Mouse (Mus musculus) ES-Bruce4 (cell line): ENCODE results near the gene Hist2h2ab. TPM values are rescaled to one million over a fixed set of nuclear protein-coding genes. Genes with fewer than 3 reads are reported as not detected.

Experiments used
- H3K27ac ChIP-seq: 2 replicates; pipeline ENCODE4 v1.5.1; 2012; ENCODE audit warnings: low read length, inconsistent platforms; ENCODE audit not compliant: insufficient read depth
- H3K27me3 ChIP-seq: 2 replicates; pipeline ENCODE4 v1.6.1; 2012; ENCODE audit warnings: mild to moderate bottlenecking, low read length, inconsistent platforms; ENCODE audit not compliant: control insufficient read depth, poor library complexity, insufficient read depth, severe bottlenecking
- H3K36me3 ChIP-seq: 2 replicates; pipeline ENCODE4 v1.6.1; 2012; ENCODE audit warnings: inconsistent platforms, mild to moderate bottlenecking, low read length, moderate library complexity; ENCODE audit not compliant: control insufficient read depth, poor library complexity, insufficient read depth, severe bottlenecking
- H3K4me1 ChIP-seq: one replicate; pipeline ENCODE4 v1.8.1; 2011; ENCODE audit warnings: low read length; ENCODE audit not compliant: control insufficient read depth, insufficient read depth
- H3K4me3 ChIP-seq: 2 replicates; pipeline ENCODE4 v1.5.1; 2011; ENCODE audit warnings: low read depth, mild to moderate bottlenecking, low read length
- H3K9ac ChIP-seq: 2 replicates; pipeline ENCODE4 v1.6.1; 2012; ENCODE audit warnings: low read depth, mild to moderate bottlenecking, inconsistent platforms; ENCODE audit not compliant: poor library complexity, severe bottlenecking
- H3K9me3 ChIP-seq: replicated peaks from 2 replicates; pipeline ENCODE4 v1.6.1; 2012; ENCODE audit warnings: mild to moderate bottlenecking, low read length, inconsistent platforms; ENCODE audit not compliant: control insufficient read depth, poor library complexity, insufficient read depth, severe bottlenecking
- CTCF ChIP-seq: IDR thresholded peaks from one replicate; pipeline ENCODE4 v1.8.1; 2011; ENCODE audit warnings: low read depth, low read length
- EP300 ChIP-seq: IDR thresholded peaks from 2 replicates; pipeline ENCODE4 v1.6.1; 2011; ENCODE audit warnings: low read depth, low read length; ENCODE audit not compliant: insufficient read depth
- POLR2A ChIP-seq: IDR thresholded peaks from one replicate; pipeline ENCODE4 v1.8.1; 2011; ENCODE audit warnings: low read length; ENCODE audit not compliant: insufficient read depth
- polyA plus RNA-seq: library from polyadenylated mRNA; stranded (reverse); fragments of >200 nt; gene quantifications from 2 replicates; pipeline ENCODE4 v1.2.4, GENCODE M21; 2011; ENCODE audit warnings: low read depth; ENCODE audit not compliant: missing spikeins, insufficient read depth, insufficient read length

Gene Hist2h2ab
- polyA plus RNA-seq, 1 experiment = not detected

DNA sequence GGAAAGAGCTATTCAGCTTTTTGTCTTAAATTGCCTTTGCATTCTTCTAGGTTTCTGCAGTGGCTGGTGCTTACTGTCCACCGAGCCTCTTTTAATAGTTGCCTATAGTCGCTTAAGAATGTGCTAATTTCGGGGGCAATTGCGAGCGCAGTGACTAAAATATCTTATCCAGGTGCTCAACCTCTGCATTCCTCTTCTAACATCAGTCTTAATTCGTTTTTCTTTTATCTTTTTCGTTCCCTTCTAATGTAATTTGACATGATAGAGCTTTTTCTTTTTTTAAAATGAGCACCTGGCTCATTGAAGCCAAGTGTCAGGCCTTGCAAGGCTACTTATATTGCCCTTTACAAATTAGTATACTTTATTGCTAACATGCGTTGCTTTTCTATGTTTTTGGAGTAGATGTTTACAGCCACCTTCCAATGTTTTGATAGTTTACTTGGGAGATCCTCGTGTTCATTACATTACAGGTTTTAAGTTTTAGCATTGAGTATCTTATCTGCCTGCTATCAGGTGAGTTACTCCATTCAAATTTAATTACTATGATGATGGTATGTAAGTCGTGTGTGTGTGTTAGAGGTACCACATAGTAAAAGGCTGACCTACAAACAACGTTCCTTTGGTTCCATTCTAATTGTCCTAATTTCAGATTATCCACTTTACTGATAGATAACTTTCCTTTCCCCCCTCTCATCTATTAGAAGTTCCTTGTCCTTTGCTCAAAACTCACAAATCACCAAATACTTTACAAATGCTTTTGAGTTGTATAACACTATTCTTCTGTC, 27.9 kb downstream of the Hist2h2ab start:
- Histone ChIP-seq H3K27ac (peak overlapping the region; percentile 88), H3K9ac (peak overlapping the region; percentile 99), H3K4me3 (peak overlapping the region; percentile 87), H3K36me3 (peaks cover 7% of the 10 kb centered on the region; the same call in 1 of the 2 replicates), H3K9me3 (no peaks in the 10 kb centered on the region), H3K4me1 (no peaks in the 10 kb centered on the region), H3K27me3 (no peaks in the 10 kb centered on the region)
- TF ChIP-seq CTCF (no peak), POLR2A (peak; percentile 25)

DNA sequence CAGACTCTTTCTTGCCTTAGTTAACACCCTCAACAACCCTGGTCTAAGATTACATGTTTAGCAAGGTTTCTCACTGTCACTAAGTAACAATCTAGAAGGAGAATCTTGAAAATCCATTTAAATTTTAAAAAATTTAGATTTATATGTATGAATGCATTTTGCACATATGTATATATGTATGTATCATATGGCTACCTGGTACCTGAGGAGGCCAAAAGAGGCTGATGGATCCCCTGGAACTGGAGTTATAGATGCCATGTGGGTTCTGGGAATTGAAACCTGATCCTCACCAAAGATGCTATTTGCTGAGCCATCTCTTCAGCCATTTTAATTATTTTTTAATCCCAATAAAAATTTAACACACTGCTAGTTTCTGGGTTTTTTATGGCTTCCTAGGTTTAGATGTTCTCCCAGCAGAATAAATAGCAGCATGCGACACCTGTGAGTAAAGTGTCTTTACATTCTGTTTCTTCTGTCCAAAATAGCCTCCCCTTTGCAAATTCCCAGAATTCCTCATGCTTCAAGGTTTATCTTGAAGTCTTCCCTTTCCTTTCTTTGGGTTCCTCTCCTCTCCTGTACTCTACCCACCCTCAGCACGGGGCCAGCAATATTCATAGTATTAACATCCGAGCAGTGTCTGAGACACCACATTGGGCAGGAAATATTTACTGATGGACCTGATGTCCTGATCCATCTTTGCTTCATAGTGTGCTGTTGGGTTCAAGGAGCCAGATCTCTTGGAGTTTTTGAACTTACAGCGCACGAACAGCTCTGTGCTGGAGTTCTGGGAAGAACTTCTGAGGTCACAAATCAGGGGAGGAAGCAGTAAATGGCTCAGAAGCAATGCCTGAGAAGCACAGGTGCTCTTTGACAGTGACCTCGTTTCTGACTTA, 28.7 kb downstream of the Hist2h2ab start:
- TF ChIP-seq CTCF (no peak), POLR2A (no peak), EP300 (no peak)
- Histone ChIP-seq H3K9ac (peak overlapping the region; percentile 99), H3K27me3 (no peaks in the 10 kb centered on the region), H3K36me3 (peaks cover 7% of the 10 kb centered on the region; the same call in 1 of the 2 replicates), H3K4me3 (peak overlapping the region; percentile 54), H3K4me1 (no peaks in the 10 kb centered on the region), H3K27ac (peak overlapping the region; percentile 69), H3K9me3 (no peaks in the 10 kb centered on the region)

DNA sequence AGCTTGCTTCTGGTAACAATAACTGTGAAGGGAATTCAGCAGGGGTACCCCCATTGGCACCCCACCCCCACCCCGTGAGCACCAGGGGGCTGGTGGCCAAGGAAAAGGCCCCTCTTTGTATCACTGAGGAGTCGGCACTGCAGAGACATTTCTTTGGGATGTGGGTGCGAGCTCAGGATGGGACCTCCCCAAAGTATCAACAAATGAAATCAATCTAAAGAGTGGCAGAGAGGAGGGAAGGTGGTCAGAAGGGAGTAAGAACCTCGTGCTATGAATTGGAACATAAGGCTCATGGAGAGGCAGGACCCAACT, 29.3 kb downstream of the Hist2h2ab start:
- Histone ChIP-seq H3K9me3 (no peaks in the 10 kb centered on the region), H3K4me1 (no peaks in the 10 kb centered on the region), H3K36me3 (peaks cover 7% of the 10 kb centered on the region; the same call in 1 of the 2 replicates), H3K9ac (peak overlapping the region; percentile 99; the same call in 1 of the 2 replicates), H3K27ac (no peak overlapping the region), H3K4me3 (no peak overlapping the region), H3K27me3 (no peaks in the 10 kb centered on the region)
- no peak for TF ChIP-seq EP300
- TF ChIP-seq POLR2A = no peak
- no peak for TF ChIP-seq CTCF

DNA sequence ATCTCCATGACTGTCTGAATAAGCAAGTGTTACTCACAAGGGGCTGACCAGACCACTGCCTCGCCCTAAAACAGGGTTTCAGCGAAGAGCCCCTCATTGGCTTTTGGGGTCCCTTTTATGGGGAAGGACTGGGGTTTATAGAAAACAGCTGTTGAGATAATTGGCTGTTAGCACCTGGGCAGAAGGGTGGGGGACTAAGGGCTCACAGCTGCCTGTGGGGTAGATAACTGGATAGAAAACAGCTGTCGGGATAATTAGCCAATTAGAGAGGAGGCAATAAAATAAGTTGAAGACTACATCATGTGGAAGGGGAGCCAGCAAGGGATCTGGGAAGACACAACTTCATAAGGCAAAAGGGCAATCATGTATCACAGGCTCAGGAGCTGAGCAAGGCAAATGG, 31.2 kb downstream of the Hist2h2ab start:
- H3K27ac ChIP-seq = no peak overlapping the region
- no peaks in the 10 kb centered on the region for H3K9me3 ChIP-seq
- no peak overlapping the region for H3K9ac ChIP-seq
- TF ChIP-seq POLR2A (no peak), CTCF (no peak), EP300 (no peak)
- peaks cover 7% of the 10 kb centered on the region; the same call in 1 of the 2 replicates for H3K36me3 ChIP-seq
- H3K27me3 ChIP-seq = no peaks in the 10 kb centered on the region
- no peak overlapping the region for H3K4me3 ChIP-seq
- H3K4me1 ChIP-seq = no peaks in the 10 kb centered on the region

DNA sequence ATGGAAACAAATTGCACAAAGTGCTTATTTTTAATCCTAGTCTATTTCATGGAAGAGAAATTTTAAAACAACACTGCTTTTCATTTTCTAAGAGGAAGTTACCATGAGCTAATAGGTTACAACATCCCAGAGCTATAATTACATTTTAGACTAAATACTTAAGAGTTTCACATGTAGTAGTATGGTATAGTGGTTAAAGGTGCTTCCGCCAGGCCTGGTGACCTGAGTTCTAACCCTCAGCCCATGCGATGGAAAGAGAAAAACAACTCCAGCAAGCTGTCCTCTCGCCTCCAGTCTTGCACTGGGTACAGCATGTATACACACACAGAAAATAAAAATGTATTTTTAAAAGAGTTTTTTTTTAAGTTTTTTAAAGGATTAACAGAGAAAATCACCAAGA, 32.1 kb downstream of the Hist2h2ab start:
- H3K4me1 ChIP-seq = no peaks in the 10 kb centered on the region
- no peak overlapping the region for H3K27ac ChIP-seq
- H3K36me3 ChIP-seq = peaks cover 7% of the 10 kb centered on the region; the same call in 1 of the 2 replicates
- no peaks in the 10 kb centered on the region for H3K9me3 ChIP-seq
- no peak for TF ChIP-seq CTCF
- no peak for TF ChIP-seq POLR2A
- no peak overlapping the region for H3K9ac ChIP-seq
- H3K4me3 ChIP-seq = no peak overlapping the region
- H3K27me3 ChIP-seq = no peaks in the 10 kb centered on the region
